Mouse (Mus musculus) liver, embryonic 14 days (tissue): Measurements from ENCODE around the gene Gm5862. TPM values are rescaled to one million over a fixed set of nuclear protein-coding genes. Genes with fewer than 3 reads are reported as not detected.

Experiments used
- polyA plus RNA-seq: library from polyadenylated mRNA; depleted of rRNA; stranded (reverse); fragments of >200 nt; gene quantifications from 2 replicates; pipeline ENCODE4 v1.2.3, GENCODE M21; 2012; rRNA removed

The Gm5862 gene
- polyA plus RNA-seq = not detected in 2 replicates

DNA sequence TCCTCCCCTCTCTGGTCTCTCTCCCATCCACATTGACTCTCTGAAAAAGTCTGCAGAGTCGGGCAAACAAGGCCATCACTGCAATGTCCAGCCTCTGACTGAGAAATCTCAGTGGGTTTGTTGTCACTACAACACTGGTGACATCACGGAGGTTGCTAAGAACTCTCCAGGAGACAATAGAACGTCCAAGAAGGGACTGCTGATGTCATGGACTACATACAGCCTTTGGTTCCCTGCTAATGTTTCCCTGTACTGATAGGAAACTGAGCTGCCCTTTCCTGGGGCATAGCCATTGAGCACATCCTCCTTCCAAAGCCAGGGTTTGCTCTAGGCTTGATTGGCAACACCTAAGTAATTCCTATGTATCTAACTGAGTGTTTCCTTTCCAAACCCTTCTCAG, at the start of gene Gm5862:
Gene Gm5862, minus strand, starts transcription at position 101 of the 400 bp plus-strand sequence.

GRCm38 (mm10) chr5:26058481-26058880, 35.8 kb upstream of the Gm5862 start, which contains the start of gene Gm7347:
Gene Gm7347 (minus strand): TSS chr5:26058581.

GRCm38 (mm10) chr5:26039458-26039857, 16.7 kb upstream of the Gm5862 start, which contains the start of gene Speer4a:
Gene Speer4a (minus strand): TSS chr5:26039558.

DNA sequence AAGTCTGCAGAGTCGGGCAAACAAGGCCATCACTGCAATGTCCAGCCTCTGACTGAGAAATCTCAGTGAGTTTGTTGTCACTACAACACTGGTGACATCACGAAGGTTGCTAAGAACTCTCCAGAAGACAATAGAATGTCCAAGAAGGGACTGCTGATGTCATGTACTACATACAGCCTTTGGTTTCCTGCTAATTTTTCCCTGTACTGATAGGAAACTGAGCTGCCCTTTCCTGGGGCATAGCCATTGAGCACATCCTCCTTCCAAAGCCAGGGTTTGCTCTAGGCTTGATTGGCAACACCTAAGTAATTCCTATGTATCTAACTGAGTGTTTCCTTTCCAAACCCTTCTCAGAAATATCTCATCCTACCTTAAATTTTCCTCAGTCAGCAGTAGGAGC, 18.0 kb downstream of the Gm5862 start, which contains the start of gene Gm1979:
Gene Gm1979, minus strand, starts transcription at position 101 of the 400 bp plus-strand sequence.

DNA sequence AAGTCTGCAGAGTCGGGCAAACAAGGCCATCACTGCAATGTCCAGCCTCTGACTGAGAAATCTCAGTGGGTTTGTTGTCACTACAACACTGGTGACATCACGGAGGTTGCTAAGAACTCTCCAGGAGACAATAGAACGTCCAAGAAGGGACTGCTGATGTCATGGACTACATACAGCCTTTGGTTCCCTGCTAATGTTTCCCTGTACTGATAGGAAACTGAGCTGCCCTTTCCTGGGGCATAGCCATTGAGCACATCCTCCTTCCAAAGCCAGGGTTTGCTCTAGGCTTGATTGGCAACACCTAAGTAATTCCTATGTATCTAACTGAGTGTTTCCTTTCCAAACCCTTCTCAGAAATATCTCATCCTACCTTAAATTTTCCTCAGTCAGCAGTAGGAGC, 34.2 kb downstream of the Gm5862 start, which contains the start of gene Gm21698:
Gene Gm21698, minus strand, starts transcription at position 101 of the 400 bp plus-strand sequence.

GRCm38 (mm10) chr5:25972563-25972962, 50.2 kb downstream of the Gm5862 start, which contains the start of gene Gm21680:
Gene Gm21680 (minus strand): TSS chr5:25972663.

Other genes starting within 250 kb of the Gm5862 start
- not detected in 2 replicates for gene Gm21663, start 80.5 kb downstream of the Gm5862 start, polyA plus RNA-seq
- not detected in 2 replicates for gene Gm21671, start 68.5 kb downstream of the Gm5862 start, polyA plus RNA-seq
- gene Gm21680, start 50.3 kb downstream of the Gm5862 start, polyA plus RNA-seq = not detected in 2 replicates
- gene Gm21698, start 34.3 kb downstream of the Gm5862 start, polyA plus RNA-seq = not detected in 2 replicates
- not detected in 2 replicates for gene Gm1979, start 18.1 kb downstream of the Gm5862 start, polyA plus RNA-seq
- gene Speer4a, start 16.6 kb upstream of the Gm5862 start, polyA plus RNA-seq = not detected in 2 replicates
- gene Gm7347, start 35.7 kb upstream of the Gm5862 start, polyA plus RNA-seq = not detected in 2 replicates
- not detected in 2 replicates for gene Gm10471, start 66.4 kb upstream of the Gm5862 start, polyA plus RNA-seq
- not detected in 2 replicates for gene 5031410I06Rik, start 82.4 kb upstream of the Gm5862 start, polyA plus RNA-seq
- not detected in 2 replicates for gene Gm10220, start 98.5 kb upstream of the Gm5862 start, polyA plus RNA-seq
- gene Gm7361, start 234.8 kb upstream of the Gm5862 start, polyA plus RNA-seq = 0.01 TPM in 1 of 2 replicates, not detected in the other